Mouse (Mus musculus): ENCODE results near the gene Pigl. TPM values are rescaled to one million over a fixed set of nuclear protein-coding genes. Genes with fewer than 3 reads are reported as not detected.

Pigl gene
- total RNA-seq, 2 experiments from 2014 or later = 2.9 to 3.7 TPM

GRCm38 (mm10) chr11:62518991-62519390, 60.7 kb downstream of the Pigl start:
- DNase-seq = no peak

- no peak for DNase-seq
Observed at GRCm38 (mm10) chr11:62522283-62522682, 64.0 kb downstream of the Pigl start.

GRCm38 (mm10) chr11:62537089-62537488, 78.8 kb downstream of the Pigl start:
- DNase-seq = no peak

GRCm38 (mm10) chr11:62537590-62537989, 79.3 kb downstream of the Pigl start:
- DNase-seq = no peak

- DNase-seq = peak; percentile 72
Observed at GRCm38 (mm10) chr11:62538321-62539088, 80.2 kb downstream of the Pigl start.

- peak; percentile 76 for DNase-seq
Observed at GRCm38 (mm10) chr11:62539089-62539890, 81.0 kb downstream of the Pigl start, which contains the start of gene Cenpv. Cenpv (minus strand) TSS chr11:62539261.

GRCm38 (mm10) chr11:62540167-62540566, 81.9 kb downstream of the Pigl start:
- no peak for DNase-seq

GRCm38 (mm10) chr11:62540969-62541368, 82.7 kb downstream of the Pigl start:
- DNase-seq = no peak

GRCm38 (mm10) chr11:62541581-62541980, 83.3 kb downstream of the Pigl start:
- DNase-seq = no peak

- DNase-seq = no peak
Observed at GRCm38 (mm10) chr11:62543991-62544390, 85.7 kb downstream of the Pigl start.

- DNase-seq = peak; percentile 80
Observed at GRCm38 (mm10) chr11:62549782-62550181, 91.5 kb downstream of the Pigl start.

GRCm38 (mm10) chr11:62550227-62550685, 92.0 kb downstream of the Pigl start:
- no peak for DNase-seq

GRCm38 (mm10) chr11:62550727-62551225, 92.5 kb downstream of the Pigl start, which contains the start of gene Ubb:
Ubb (plus strand) TSS chr11:62551171.
- peak; percentile 99 for DNase-seq

GRCm38 (mm10) chr11:62551226-62552119, 93.2 kb downstream of the Pigl start:
- DNase-seq = peak; percentile 93

GRCm38 (mm10) chr11:62553186-62553585, 94.9 kb downstream of the Pigl start:
- DNase-seq = no peak

GRCm38 (mm10) chr11:62553633-62554032, 95.4 kb downstream of the Pigl start:
- DNase-seq = no peak

GRCm38 (mm10) chr11:62554163-62554855, 96.0 kb downstream of the Pigl start:
- no peak for DNase-seq

GRCm38 (mm10) chr11:62554934-62555517, 96.8 kb downstream of the Pigl start:
- no peak for DNase-seq

- no peak for DNase-seq
Observed at GRCm38 (mm10) chr11:62555896-62556412, 97.7 kb downstream of the Pigl start.

GRCm38 (mm10) chr11:62557205-62557604, 98.9 kb downstream of the Pigl start:
- DNase-seq = no peak

- DNase-seq = no peak
Observed at GRCm38 (mm10) chr11:62558152-62558551, 99.9 kb downstream of the Pigl start.
